Mouse (Mus musculus) heart, postnatal 0 days (tissue): ENCODE data around the gene Tgfb1.

Experiments used
- CTCF ChIP-seq: IDR thresholded peaks from 2 replicates; pipeline ENCODE4 v1.5.1; 2016; ENCODE audit warnings: antibody characterized with exemption, control low read depth, low read depth
- EP300 ChIP-seq: IDR thresholded peaks from 2 replicates; pipeline ENCODE4 v1.6.1; 2016; ENCODE audit warnings: antibody characterized with exemption, low read depth

- no peak for TF ChIP-seq CTCF
- TF ChIP-seq EP300, result no peak
Measured at GRCm38 (mm10) chr7:25657785-25658184, 29.0 kb upstream of the Tgfb1 start.
